Mouse (Mus musculus) thymus, adult 2 months (tissue): ENCODE measurements at regions not wholly inside any gene's neighbourhood (a gene's known extent, or its start where the extent isn't known, plus 50 kb on each side); places are given as distances from the start of the nearest gene placed in this dataset.

Experiments used
- CTCF ChIP-seq: fragments of 200-500 bp; IDR thresholded peaks from 2 replicates; pipeline ENCODE4 v1.5.1; 2012; ENCODE audit warnings: mild to moderate bottlenecking, control low read depth, low read length, moderate library complexity, borderline replicate concordance; ENCODE audit not compliant: control insufficient read depth, poor library complexity, insufficient read depth; ENCODE audit errors: extremely low read depth
- POLR2A ChIP-seq: fragments of 200-500 bp; IDR thresholded peaks from 2 replicates; pipeline ENCODE4 v1.6.1; 2012; ENCODE audit warnings: mild to moderate bottlenecking, low read length, control low read depth, moderate library complexity; ENCODE audit not compliant: control insufficient read depth, poor library complexity, insufficient read depth; ENCODE audit errors: extremely low read depth

DNA sequence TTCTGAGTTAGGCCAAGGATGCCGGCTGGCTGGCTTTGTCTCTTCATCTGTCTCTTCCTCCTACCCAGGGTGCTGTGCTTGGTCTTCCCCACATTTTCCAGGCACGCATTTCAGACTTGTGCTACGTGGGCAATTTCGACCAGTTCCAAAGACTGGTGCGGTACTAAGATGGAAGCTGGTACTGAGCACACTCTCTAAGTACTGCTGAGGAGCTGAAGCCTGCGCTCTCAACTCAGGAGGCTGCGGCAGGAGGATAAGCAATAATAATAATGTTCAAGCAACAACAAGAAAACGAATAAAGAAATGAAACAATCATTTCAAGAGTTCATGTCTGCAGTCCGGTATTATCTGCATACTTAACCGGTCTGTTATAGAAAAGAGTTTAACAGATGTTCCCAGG is 127.9 kb downstream of the Tpbg start:
- no peak for TF ChIP-seq CTCF
- TF ChIP-seq POLR2A: no peak
